Mouse (Mus musculus): Measurements from ENCODE around the gene Galns. TPM values are rescaled to one million over a fixed set of nuclear protein-coding genes. Genes with fewer than 3 reads are reported as not detected.
A peak's percentile ranks its signal among the peaks of the same experiment; 100 is the strongest.

The Galns gene
- polyA plus RNA-seq, 1 experiment from 2014 or later, result 12.7 TPM

DNA sequence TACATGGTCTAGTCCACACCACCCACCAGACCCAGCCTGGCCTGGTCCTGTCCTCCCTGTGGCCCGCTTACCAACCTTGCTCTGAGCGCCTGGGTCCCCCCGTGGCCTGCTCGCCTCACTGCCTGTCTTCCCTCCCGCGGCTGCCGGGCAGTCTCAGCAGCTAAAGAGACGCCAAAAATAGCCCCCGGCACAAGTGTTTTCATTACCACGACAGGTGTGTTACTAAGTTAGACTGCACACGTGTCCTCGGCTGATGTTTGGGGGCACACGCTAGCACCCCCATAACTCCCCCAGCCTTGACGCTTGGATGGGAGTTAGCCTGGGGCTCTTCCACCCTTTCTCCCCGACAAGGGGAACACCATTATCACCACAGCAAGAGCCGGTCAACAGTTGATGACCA lies 35.1 kb upstream of the Galns start:
- no peak overlapping the region for H3K27ac ChIP-seq (ENCODE audit: poor library complexity, severe bottlenecking)
- no peaks in the 10 kb centered on the region for H3K9me3 ChIP-seq (replicated peaks)
- no peaks in the 10 kb centered on the region; the same call in 1 of the 2 replicates for H3K27me3 ChIP-seq (replicated peaks)
- ATAC-seq (ENCODE audit: insufficient number of reproducible peaks, low FRiP score), result 0 out of 2 replicates have a peak, but pooled peaks have one; percentile 15
- H3K9ac ChIP-seq, result no peak overlapping the region
- peak overlapping the region; percentile 4; the same call in 1 of the 2 replicates for H3K4me2 ChIP-seq
- no peak overlapping the region for H3K4me3 ChIP-seq
- peaks cover 11% of the 10 kb centered on the region; the same call in 1 of the 2 replicates for H3K36me3 ChIP-seq
- WGBS, result 58% methylated on average over 16 of the region's 16 CpGs
- peaks cover 38% of the 10 kb centered on the region for H3K4me1 ChIP-seq (replicated peaks)

DNA sequence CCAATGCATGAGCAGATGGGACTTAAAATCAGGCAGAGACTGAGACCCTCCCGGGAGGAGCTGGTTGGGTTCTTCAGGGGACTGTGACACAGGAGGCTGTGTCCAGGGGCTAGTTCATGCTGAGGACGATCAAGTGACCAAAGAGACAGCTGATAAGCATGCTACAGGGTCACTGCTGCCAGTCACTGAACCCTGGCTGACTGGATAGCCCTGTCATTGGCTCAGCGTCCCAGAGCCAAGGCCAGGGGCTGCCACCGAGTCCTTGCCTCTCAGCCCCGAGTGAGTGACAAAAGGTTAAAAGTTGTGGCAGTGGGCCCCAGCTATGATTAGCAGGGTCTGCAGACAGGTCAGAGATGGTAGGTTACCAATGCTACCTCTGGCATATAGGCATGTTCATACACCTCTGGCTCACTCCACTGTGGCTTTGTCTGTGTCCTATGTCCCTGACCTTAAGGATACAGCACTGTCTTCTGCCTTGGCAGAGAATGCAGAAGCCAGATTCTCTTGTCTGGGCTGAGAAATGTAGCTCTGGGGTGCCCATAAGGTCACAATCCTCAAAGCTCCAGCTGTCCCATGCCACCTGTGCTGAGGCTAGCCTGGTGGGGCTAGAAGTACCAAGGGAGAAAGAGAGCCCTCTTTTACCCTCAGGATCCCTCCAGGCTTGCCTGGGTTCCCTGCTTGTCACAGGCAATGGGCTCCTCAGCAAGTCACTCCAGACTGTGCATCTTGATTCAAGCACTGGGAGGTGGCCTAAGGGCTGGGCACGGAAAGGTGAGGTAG lies 33.1 kb upstream of the Galns start:
- no peaks in the 10 kb centered on the region for H3K27me3 ChIP-seq (replicated peaks)
- 52% methylated on average over 6 of the region's 6 CpGs for WGBS
- ATAC-seq (ENCODE audit: insufficient number of reproducible peaks, low FRiP score), result no peak
- H3K27ac ChIP-seq (ENCODE audit: poor library complexity, severe bottlenecking), result no peak overlapping the region
- H3K4me3 ChIP-seq, result no peak overlapping the region
- no peak overlapping the region for H3K4me2 ChIP-seq
- no peak overlapping the region for H3K9ac ChIP-seq
- H3K36me3 ChIP-seq, result peaks cover 11% of the 10 kb centered on the region; the same call in 1 of the 2 replicates
- no peaks in the 10 kb centered on the region for H3K9me3 ChIP-seq (replicated peaks)
- peaks cover 52% of the 10 kb centered on the region for H3K4me1 ChIP-seq (replicated peaks)

DNA sequence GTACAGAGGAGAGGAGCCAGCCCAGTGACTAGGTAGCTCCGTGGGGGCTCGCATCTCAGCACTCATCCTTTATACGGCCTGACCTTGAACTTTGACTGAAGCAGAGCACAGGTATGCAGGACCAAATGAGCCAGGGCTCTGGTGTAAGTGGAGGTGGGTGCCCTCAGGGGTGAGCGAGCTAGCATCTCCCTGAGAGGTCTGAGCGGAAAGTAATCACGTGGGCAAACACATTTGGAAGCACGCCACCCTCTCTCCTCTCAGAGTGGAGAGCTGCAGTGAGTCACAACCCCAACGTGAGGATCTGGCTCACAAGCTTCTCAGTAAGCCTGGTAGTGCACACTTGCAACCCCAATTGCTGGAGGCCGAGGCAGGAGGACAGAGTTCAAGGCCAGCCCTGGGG lies 30.8 kb upstream of the Galns start:
- Histone ChIP-seq H3K9ac (no peak overlapping the region), H3K36me3 (peaks cover 9% of the 10 kb centered on the region; the same call in 1 of the 2 replicates), H3K4me1 (replicated peaks) (peaks cover 68% of the 10 kb centered on the region), H3K4me3 (no peak overlapping the region), H3K27ac (ENCODE audit: poor library complexity, severe bottlenecking) (no peak overlapping the region), H3K9me3 (replicated peaks) (no peaks in the 10 kb centered on the region), H3K27me3 (replicated peaks) (no peaks in the 10 kb centered on the region), H3K4me2 (no peak overlapping the region)
- ATAC-seq (ENCODE audit: insufficient number of reproducible peaks, low FRiP score), result 0 out of 2 replicates have a peak, but pooled peaks have one; percentile 5
- WGBS, result 54% methylated on average over 9 of the region's 9 CpGs

DNA sequence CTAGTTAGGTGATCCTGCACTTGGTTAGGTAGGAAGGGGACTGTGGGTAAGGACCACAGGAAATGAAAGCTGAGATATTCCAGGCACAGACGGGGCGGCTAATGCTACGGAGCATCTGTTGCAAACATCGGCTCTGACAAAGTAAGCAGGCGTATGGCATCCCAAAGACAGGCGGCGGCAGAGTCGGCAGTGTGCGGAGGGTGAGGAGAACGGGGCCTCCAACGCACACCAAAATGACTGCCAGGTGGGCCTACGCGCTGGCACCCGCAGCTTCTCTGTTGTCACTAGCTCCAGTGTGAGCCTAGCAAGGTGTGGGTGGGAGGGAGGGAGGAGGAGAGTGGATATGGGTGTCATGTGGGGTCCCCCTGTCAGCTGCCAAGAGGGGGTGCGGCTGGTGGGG lies 30.1 kb upstream of the Galns start:
- Histone ChIP-seq H3K4me2 (no peak overlapping the region), H3K4me1 (replicated peaks) (peaks cover 69% of the 10 kb centered on the region)
- whole genome bisulfite sequencing, result 83% methylated on average over 15 of the region's 15 CpGs

DNA sequence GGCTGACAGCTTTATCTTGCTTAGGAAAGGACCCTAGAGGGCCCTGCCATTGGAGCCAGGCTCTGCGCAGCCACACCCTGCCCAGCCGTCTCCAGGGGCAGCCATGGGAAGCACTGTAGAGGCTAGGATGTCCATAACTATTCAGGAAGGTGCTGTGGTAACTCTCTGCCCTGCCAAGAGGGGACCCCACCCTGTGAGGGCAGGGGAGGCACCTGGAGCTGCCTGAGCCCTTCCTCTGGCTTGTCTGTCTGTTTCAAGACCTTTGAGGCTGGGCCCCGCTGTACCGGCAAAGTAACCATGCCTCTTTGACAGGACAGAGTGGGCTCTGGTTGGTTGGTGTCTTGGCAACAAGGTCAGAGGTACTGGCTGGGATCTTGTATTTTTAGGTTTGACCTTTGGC lies 29.6 kb upstream of the Galns start:
- H3K4me3 ChIP-seq, result no peak overlapping the region
- H3K4me1 ChIP-seq (replicated peaks), result peaks cover 69% of the 10 kb centered on the region

More for the DNA sequence above, 30.1 kb upstream of the Galns start:
- Histone ChIP-seq H3K27ac (ENCODE audit: poor library complexity, severe bottlenecking) (no peak overlapping the region), H3K4me3 (no peak overlapping the region), H3K9ac (no peak overlapping the region), H3K27me3 (replicated peaks) (no peaks in the 10 kb centered on the region), H3K9me3 (replicated peaks) (no peaks in the 10 kb centered on the region), H3K36me3 (peaks cover 10% of the 10 kb centered on the region; the same call in 1 of the 2 replicates)
- ATAC-seq (ENCODE audit: insufficient number of reproducible peaks, low FRiP score), result no peak

DNA sequence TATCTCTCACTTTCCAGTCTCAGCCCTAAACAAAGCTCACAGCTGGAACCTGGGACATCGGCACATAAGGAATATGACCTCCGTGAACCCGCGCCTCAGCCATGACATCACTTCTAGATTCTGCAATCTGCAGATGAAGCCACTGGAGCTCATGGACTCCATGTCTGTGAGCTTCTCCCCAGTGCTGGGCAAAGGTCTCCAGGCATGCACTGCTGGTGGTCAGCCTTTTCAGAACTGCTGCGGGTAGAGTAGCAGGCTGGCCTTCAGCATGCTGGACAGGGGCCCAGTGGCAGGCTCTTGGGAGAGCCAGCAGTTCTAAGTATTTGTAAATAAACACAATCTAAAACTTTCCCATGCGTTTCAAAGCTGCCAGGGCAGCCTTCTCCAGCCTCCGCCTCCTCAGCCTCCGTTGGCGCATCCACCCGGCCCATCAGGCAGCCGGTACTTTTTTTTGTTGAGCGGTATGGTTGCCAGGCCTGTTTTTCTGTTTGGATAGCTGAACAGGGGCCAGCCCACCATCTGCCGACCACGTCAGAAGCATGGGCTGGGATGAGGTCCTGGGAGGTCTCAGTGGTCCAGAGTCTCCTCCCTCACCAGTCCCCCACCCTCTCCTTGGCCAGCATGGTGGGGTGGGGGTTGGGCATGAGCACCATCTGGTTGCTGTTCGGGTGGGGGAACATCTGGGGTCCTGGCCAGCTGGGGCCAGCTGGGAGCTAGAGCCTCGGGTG lies 28.4 kb upstream of the Galns start:
- peaks cover 74% of the 10 kb centered on the region for H3K4me1 ChIP-seq (replicated peaks)
- H3K36me3 ChIP-seq, result peaks cover 18% of the 10 kb centered on the region
- WGBS, result 51% methylated on average over 16 of the region's 16 CpGs
- H3K9ac ChIP-seq, result no peak overlapping the region
- no peak overlapping the region for H3K4me3 ChIP-seq
- no peak overlapping the region for H3K4me2 ChIP-seq
- ATAC-seq (ENCODE audit: insufficient number of reproducible peaks, low FRiP score), result no peak
- no peak overlapping the region for H3K27ac ChIP-seq (ENCODE audit: poor library complexity, severe bottlenecking)
- no peaks in the 10 kb centered on the region for H3K9me3 ChIP-seq (replicated peaks)
- no peaks in the 10 kb centered on the region for H3K27me3 ChIP-seq (replicated peaks)

More for the DNA sequence above, 29.6 kb upstream of the Galns start:
- no peak overlapping the region for H3K4me2 ChIP-seq
- no peak overlapping the region for H3K27ac ChIP-seq (ENCODE audit: poor library complexity, severe bottlenecking)
- WGBS, result 72% methylated on average over 4 of the region's 4 CpGs
- no peak for ATAC-seq (ENCODE audit: insufficient number of reproducible peaks, low FRiP score)
- H3K27me3 ChIP-seq (replicated peaks), result no peaks in the 10 kb centered on the region
- peaks cover 10% of the 10 kb centered on the region; the same call in 1 of the 2 replicates for H3K36me3 ChIP-seq
- H3K9me3 ChIP-seq (replicated peaks), result no peaks in the 10 kb centered on the region
- H3K9ac ChIP-seq, result no peak overlapping the region

DNA sequence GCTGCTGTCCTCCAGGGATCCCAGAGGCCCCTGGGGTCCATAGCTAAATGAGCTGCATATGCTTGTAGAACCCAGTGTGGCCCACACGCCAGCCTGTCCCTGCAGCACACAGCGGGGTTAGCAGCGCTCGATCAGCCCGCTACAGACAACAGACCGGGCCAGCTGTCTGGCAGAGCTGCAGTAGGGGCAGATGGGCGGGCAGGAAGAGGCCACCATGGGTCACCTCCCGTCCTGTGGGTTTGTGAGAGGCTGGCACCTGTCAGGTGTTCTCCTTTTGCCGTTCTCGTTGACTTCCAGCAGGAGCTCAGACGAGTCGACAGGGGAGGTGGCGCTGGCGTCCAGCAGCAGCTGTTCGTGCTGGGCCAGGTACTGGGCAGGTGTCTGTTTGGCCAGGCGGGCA lies 27.3 kb upstream of the Galns start:
- 86% methylated on average over 16 of the region's 16 CpGs for WGBS
- H3K4me1 ChIP-seq (replicated peaks), result peaks cover 64% of the 10 kb centered on the region
- no peak overlapping the region for H3K4me3 ChIP-seq
- no peak for ATAC-seq (ENCODE audit: insufficient number of reproducible peaks, low FRiP score)
- H3K9me3 ChIP-seq (replicated peaks), result no peaks in the 10 kb centered on the region
- H3K27ac ChIP-seq (ENCODE audit: poor library complexity, severe bottlenecking), result no peak overlapping the region
- H3K36me3 ChIP-seq, result peaks cover 28% of the 10 kb centered on the region
- H3K9ac ChIP-seq, result no peak overlapping the region
- no peak overlapping the region for H3K4me2 ChIP-seq
- no peaks in the 10 kb centered on the region for H3K27me3 ChIP-seq (replicated peaks)

DNA sequence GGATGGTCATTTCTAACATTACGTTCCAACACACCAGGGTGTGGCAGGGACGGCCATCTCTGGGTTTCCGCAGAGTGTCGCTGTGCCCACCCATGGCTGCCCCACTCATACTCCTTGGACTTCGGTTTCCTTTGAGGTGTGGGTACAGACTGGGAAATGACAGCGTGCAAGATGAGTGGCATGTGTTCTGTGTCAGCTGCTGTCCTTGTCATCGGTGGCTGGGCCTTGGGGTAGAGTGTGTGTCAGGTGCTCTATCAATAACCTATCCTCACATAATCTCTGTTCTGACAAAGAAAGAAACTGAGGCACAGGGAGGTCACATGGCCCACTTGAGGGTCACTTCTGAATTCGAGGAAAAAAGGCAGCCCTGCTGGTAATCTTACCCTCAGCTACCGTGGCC lies 26.0 kb upstream of the Galns start:
- Histone ChIP-seq H3K4me2 (no peak overlapping the region), H3K27ac (ENCODE audit: poor library complexity, severe bottlenecking) (no peak overlapping the region), H3K36me3 (peaks cover 37% of the 10 kb centered on the region), H3K9me3 (replicated peaks) (no peaks in the 10 kb centered on the region), H3K27me3 (replicated peaks) (no peaks in the 10 kb centered on the region), H3K4me3 (no peak overlapping the region), H3K9ac (no peak overlapping the region), H3K4me1 (replicated peaks) (peaks cover 59% of the 10 kb centered on the region)
- ATAC-seq (ENCODE audit: insufficient number of reproducible peaks, low FRiP score), result no peak
- 88% methylated on average over 9 of the region's 9 CpGs for WGBS

DNA sequence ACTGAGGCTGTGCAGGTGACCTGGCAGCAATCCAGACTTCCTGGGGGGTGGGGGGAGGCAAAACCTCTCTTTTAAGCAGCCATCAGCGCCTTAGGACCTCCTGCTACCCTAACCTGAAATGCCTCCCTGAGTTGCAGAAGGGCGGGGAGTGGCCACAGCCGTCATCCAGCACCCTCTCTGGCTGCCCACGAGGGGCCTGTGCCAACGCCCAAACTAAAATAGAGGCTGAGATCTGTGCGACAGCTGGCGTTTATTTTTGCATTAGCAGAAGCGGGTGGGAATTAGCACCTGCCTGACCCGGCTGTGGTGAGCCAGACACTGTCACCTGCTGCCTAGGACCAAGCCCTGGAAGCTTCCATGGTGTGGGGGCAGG lies 25.5 kb upstream of the Galns start:
- Histone ChIP-seq H3K9me3 (replicated peaks) (no peaks in the 10 kb centered on the region), H3K4me2 (no peak overlapping the region), H3K36me3 (peaks cover 37% of the 10 kb centered on the region), H3K27ac (ENCODE audit: poor library complexity, severe bottlenecking) (no peak overlapping the region), H3K9ac (no peak overlapping the region), H3K4me1 (replicated peaks) (peaks cover 57% of the 10 kb centered on the region), H3K27me3 (replicated peaks) (no peaks in the 10 kb centered on the region), H3K4me3 (no peak overlapping the region)
- 51% methylated on average over 9 of the region's 9 CpGs for WGBS
- ATAC-seq (ENCODE audit: insufficient number of reproducible peaks, low FRiP score), result no peak

DNA sequence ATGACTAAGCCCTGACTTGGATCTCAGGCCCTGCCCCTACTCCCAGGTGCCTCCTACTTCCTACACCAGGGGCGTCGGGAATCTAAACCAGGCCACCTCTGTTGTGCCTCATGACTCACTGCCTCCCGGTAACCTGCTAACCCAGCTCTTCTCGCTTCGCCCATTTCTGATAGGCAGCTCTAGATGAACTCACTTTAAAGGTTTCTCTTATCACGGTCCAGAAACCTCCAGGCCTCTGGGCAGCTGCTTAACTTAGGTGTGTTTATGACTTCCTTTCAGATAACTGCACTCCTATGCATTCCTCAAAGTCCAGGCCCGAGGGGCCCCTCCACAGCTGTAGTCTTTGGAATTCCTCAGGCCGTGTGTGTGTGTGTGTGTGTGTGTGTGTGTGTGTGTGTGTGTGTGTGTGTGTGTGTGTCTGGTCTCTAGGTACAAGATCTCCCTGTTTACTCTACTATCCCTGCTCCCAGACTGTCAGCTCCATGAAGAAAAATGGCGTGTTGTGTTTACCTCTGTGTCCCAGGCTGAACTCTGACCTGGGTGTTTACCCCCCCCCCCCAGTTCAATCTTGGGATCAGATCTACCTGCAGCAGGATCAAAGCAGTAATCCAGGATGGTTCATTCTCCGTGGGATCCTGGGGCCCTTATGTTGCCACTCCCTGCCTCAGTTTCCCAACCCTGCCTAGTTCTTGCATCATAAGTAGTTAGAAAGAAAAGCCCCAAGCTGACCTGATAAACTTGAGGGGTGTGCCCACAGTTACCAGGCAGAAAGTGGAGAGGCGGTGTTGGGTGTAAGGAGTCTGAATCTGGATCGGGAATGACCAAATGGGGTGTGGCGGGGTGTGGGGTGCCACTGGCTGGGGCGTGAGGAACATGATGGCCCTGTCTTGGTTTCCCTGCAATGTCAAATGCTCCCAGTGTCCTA lies 24.9 kb upstream of the Galns start:
- Histone ChIP-seq H3K27ac (ENCODE audit: poor library complexity, severe bottlenecking) (0 out of 2 replicates have a peak overlapping the region, but pooled peaks have one; percentile 6), H3K4me3 (no peak overlapping the region), H3K4me2 (no peak overlapping the region), H3K4me1 (replicated peaks) (peaks cover 51% of the 10 kb centered on the region), H3K9ac (no peak overlapping the region), H3K9me3 (replicated peaks) (no peaks in the 10 kb centered on the region), H3K27me3 (replicated peaks) (no peaks in the 10 kb centered on the region), H3K36me3 (peaks cover 37% of the 10 kb centered on the region)
- ATAC-seq (ENCODE audit: insufficient number of reproducible peaks, low FRiP score), result peak; percentile 31; the same call in 1 of the 2 replicates
- WGBS, result 32% methylated on average over 14 of the region's 14 CpGs
